ENCODE assay signal across 1 mouse cellular context in genomic region chr11:77242912-77243311, GRCm38 (mm10).
TF ChIP-seq lines count a peak whose summit lies in the region.

No protein-coding gene starts in this region.

TF ChIP-seq in myocyte, 11 proteins besides CTCF, POLR2A, EP300 and RAD21 (continued from another document):
- TF ChIP-seq CEBPB (IDR thresholded peaks at IDR 0.05; ENCODE audit: insufficient read depth, poor library complexity, severe bottlenecking) (no peak), REST (IDR thresholded peaks at IDR 0.05; ENCODE audit: insufficient read depth, insufficient read length) (no peak), TCF3 (IDR thresholded peaks at IDR 0.05; ENCODE audit: insufficient read length, low read depth) (no peak)
